Mouse (Mus musculus) kidney, adult 2 months (tissue): ENCODE data around the gene Tbc1d17. TPM values are rescaled to one million over a fixed set of nuclear protein-coding genes. Genes with fewer than 3 reads are reported as not detected.

Experiments used
- DNase-seq: peaks from one replicate; pipeline ENCODE4 v3.0.0; 2021
- H3K27ac ChIP-seq: fragments of 200-500 bp; 2 replicates; pipeline ENCODE4 v1.5.1; 2012; ENCODE audit warnings: low read depth, low read length, control low read depth, inconsistent platforms; ENCODE audit not compliant: insufficient read depth
- H3K27me3 ChIP-seq: fragments of 200-500 bp; replicated peaks from 2 replicates; pipeline ENCODE4 v1.6.1; 2012; ENCODE audit warnings: mild to moderate bottlenecking, moderate library complexity, low read length, inconsistent platforms; ENCODE audit not compliant: control insufficient read depth, insufficient read depth
- H3K36me3 ChIP-seq: fragments of 200-500 bp; 2 replicates; pipeline ENCODE4 v1.6.1; 2012; ENCODE audit warnings: mild to moderate bottlenecking, moderate library complexity, low read length, inconsistent platforms; ENCODE audit not compliant: control insufficient read depth, insufficient read depth
- H3K4me1 ChIP-seq: fragments of 200-500 bp; 2 replicates; pipeline ENCODE4 v1.6.1; 2011; ENCODE audit warnings: low read length; ENCODE audit not compliant: control insufficient read depth, insufficient read depth
- H3K4me3 ChIP-seq: fragments of 200-500 bp; 2 replicates; pipeline ENCODE4 v1.5.1; 2011; ENCODE audit warnings: mild to moderate bottlenecking, low read depth, low read length, control low read depth; ENCODE audit not compliant: insufficient read depth
- CTCF ChIP-seq: fragments of 200-500 bp; conservative IDR thresholded peaks from 2 replicates; pipeline ENCODE4 v1.5.1; 2011; ENCODE audit warnings: low read depth, mild to moderate bottlenecking, control low read depth, low read length, moderate library complexity, mixed read lengths; ENCODE audit not compliant: insufficient read depth, insufficient read length
- POLR2A ChIP-seq: fragments of 200-500 bp; IDR thresholded peaks from one replicate; pipeline ENCODE4 v1.6.1; 2011; ENCODE audit warnings: low read depth, low read length, control low read depth
- WGBS: fragments of 180-500 bp; shearing (Covaris S2); methylation state at CpG from one replicate; pipeline ENCODE4 v1.1.7; 2018; 5-methylcytosine and 5-hydroxymethylcytosine counted together
- polyA plus RNA-seq: library from polyadenylated mRNA; depleted of rRNA; stranded (reverse); fragments of >200 nt; gene quantifications from 2 replicates; pipeline ENCODE4 v1.2.3, GENCODE M21; 2012

The Tbc1d17 gene
- polyA plus RNA-seq, 1 experiment: 100 TPM

DNA sequence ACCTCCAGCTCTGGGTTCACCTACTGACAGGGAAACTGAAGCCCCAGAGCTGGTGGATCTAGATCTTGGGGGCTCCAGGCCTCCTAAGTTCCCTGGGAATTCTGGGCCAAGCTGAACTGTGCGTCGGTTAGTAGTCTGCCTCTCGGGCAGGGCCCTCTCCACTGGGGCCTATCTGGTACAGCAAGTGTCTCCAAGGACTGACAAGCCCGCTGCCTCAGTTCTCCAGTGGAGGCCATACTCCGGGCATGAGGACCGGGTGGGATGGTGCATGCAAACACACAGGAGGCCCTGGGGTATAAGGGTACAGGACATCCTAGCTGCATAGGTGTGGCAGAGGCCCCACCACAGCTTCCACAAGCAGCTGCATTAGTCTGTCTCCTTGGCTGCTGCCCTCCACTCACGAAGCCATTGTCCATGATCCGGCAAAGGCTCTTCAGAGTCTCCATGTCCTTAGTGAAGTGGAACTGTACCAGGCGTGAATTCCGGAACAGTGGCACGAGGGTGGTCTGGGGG is 15.2 kb upstream of the Tbc1d17 start:
- no peak for DNase-seq
- Histone ChIP-seq H3K27me3 (no peaks in the 10 kb centered on the region), H3K27ac (no peak overlapping the region), H3K4me1 (peaks cover 21% of the 10 kb centered on the region), H3K36me3 (no peaks in the 10 kb centered on the region), H3K4me3 (no peak overlapping the region)
- 81% methylated on average over 11 of the region's 11 CpGs for WGBS
- no peak for TF ChIP-seq POLR2A
- TF ChIP-seq CTCF: no peak

DNA sequence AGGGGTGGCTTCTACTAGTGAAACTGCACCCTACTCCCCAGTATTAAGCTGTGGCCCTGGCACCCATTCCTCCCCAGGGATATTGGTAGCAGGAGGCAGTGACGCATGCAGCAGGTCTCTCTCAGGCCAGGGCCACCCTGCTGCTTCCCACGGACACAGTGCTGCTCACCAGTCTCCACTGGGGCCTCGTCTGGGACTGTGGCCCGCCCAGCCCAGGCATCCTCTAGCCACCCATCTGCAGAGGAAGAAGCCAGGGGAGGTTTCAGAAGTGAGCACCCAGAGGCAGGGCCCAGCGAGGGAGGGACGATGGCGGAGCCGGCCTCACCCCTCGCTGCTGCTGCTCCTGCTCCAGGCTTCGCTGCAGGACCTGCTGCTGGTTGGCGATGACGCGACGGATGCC is 14.3 kb upstream of the Tbc1d17 start:
- no peaks in the 10 kb centered on the region for H3K36me3 ChIP-seq
- H3K4me1 ChIP-seq: peaks cover 16% of the 10 kb centered on the region
- WGBS: 82% methylated on average over 14 of the region's 14 CpGs
- no peaks in the 10 kb centered on the region for H3K27me3 ChIP-seq
- H3K27ac ChIP-seq: no peak overlapping the region
- TF ChIP-seq CTCF: no peak
- no peak for TF ChIP-seq POLR2A
- no peak overlapping the region for H3K4me3 ChIP-seq
- no peak for DNase-seq

GRCm38 (mm10) chr7:44862434-44862833 is 13.6 kb upstream of the Tbc1d17 start:
- Histone ChIP-seq H3K4me3 (no peak overlapping the region), H3K36me3 (no peaks in the 10 kb centered on the region), H3K4me1 (peaks cover 10% of the 10 kb centered on the region), H3K27ac (no peak overlapping the region), H3K27me3 (no peaks in the 10 kb centered on the region)
- no peak for DNase-seq
- WGBS: 76% methylated on average over 8 of the region's 8 CpGs
- TF ChIP-seq CTCF (no peak), POLR2A (no peak)

- Histone ChIP-seq H3K27me3 (no peaks in the 10 kb centered on the region), H3K4me3 (no peak overlapping the region), H3K27ac (no peak overlapping the region), H3K36me3 (no peaks in the 10 kb centered on the region), H3K4me1 (peaks cover 6% of the 10 kb centered on the region)
- DNase-seq: no peak
- TF ChIP-seq POLR2A (no peak), CTCF (no peak)
- WGBS: 79% methylated on average over 14 of the region's 14 CpGs
These were observed 12.5 kb upstream of the Tbc1d17 start for GRCm38 (mm10) chr7:44861429-44861816.

- Histone ChIP-seq H3K27ac (no peak overlapping the region), H3K27me3 (no peaks in the 10 kb centered on the region), H3K4me3 (no peak overlapping the region), H3K4me1 (peaks cover 4% of the 10 kb centered on the region; the same call in 1 of the 2 replicates), H3K36me3 (no peaks in the 10 kb centered on the region)
- TF ChIP-seq POLR2A (no peak), CTCF (peak; percentile 85)
- DNase-seq: peak; percentile 65
- WGBS: 54% methylated on average over 22 of the region's 22 CpGs
These were observed 11.9 kb upstream of the Tbc1d17 start for GRCm38 (mm10) chr7:44860576-44861428.

DNA sequence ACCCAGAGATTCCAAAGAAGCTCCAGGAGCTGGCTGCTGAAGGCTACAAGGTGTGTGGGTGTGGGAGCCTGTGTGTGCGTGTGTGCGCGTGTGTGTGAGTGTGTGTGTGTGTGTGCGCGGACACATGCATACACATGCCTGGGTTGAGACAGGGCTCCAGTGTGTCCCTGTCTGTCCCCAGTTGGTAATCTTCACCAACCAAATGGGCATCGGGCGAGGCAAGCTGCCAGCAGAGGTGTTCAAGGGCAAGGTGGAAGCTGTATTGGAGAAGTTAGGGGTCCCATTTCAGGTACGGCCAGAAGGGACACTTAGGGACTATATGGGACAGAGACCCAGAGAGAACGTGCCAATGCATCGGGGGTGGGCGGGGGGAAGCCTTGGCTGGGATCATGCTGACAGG is 11.0 kb upstream of the Tbc1d17 start:
- H3K27ac ChIP-seq: no peak overlapping the region
- peaks cover 9% of the 10 kb centered on the region; the same call in 1 of the 2 replicates for H3K4me1 ChIP-seq

DNA sequence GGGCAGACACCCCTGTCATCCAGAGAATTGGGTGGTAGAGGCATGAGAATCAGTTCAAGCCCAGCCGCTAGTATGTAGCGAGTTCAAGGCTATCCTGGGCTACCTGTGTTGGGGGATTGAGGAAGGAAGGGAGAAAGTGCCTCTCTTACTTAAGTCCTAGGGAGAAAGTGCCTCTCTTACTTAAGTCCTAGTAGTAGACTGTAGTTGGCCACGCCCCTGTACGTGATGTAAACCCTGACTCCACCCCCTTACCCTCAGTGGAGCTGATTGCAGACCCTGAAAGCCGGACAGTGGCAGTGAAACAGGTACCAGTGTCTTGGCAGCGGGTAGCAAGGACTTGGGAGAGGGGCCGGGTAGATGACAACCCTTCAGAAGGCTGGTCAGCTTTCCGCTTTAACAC is 9.0 kb upstream of the Tbc1d17 start:
- Histone ChIP-seq H3K36me3 (no peaks in the 10 kb centered on the region), H3K4me3 (peak overlapping the region; percentile 77), H3K27ac (no peak overlapping the region), H3K27me3 (no peaks in the 10 kb centered on the region), H3K4me1 (peaks cover 13% of the 10 kb centered on the region; the same call in 1 of the 2 replicates)
- 26% methylated on average over 8 of the region's 8 CpGs for WGBS
- no peak for TF ChIP-seq CTCF
- no peak for TF ChIP-seq POLR2A
- DNase-seq: peak; percentile 52

More for the DNA sequence above, 11.0 kb upstream of the Tbc1d17 start:
- no peak overlapping the region for H3K4me3 ChIP-seq
- no peaks in the 10 kb centered on the region for H3K36me3 ChIP-seq
- no peak for TF ChIP-seq CTCF
- TF ChIP-seq POLR2A: no peak
- no peaks in the 10 kb centered on the region for H3K27me3 ChIP-seq
- no peak for DNase-seq
- WGBS: 92% methylated on average over 11 of the region's 11 CpGs
